Mouse (Mus musculus) T-helper 17 cell (primary cell): ENCODE results near the gene R3hdm2.

Experiments
- in situ Hi-C, 2 experiments: fragments of 300-600 bp; cut with MboI, MseI; formaldehyde crosslinking; loops; 1 replicate in 1 of 2; 2 replicates in 1 of 2; pipeline ENCODE4 v1.15.1; 2025; ENCODE audit warnings: high pct_unique_total_duplicates in 2 of 2

The R3hdm2 gene

GRCm38 (mm10) chr10:127352187-127352586, 27.9 kb upstream of the R3hdm2 start:
- in situ Hi-C loops = loop anchor here in 1 of 2 experiments (5.0 kb wide), 1 partner anchor 65 kb away; no protein-coding TSS in a partner anchor

- in situ Hi-C loops = loop anchor here in 1 of 2 experiments (5.0 kb wide), 1 partner anchor 65 kb away; no protein-coding TSS in a partner anchor
Observed at GRCm38 (mm10) chr10:127352766-127353165, 27.4 kb upstream of the R3hdm2 start.

GRCm38 (mm10) chr10:127353909-127354895, 25.9 kb upstream of the R3hdm2 start, which contains the start of gene Inhbe:
Gene Inhbe (minus strand): TSS chr10:127354411.
- in situ Hi-C loops = loop anchor here in 1 of 2 experiments (5.0 kb wide), 1 partner anchor 63 kb away; no protein-coding TSS in a partner anchor

- in situ Hi-C loops = no loop called here
Observed at GRCm38 (mm10) chr10:127355336-127355735, 24.8 kb upstream of the R3hdm2 start.

- in situ Hi-C loops = no loop called here
Observed at GRCm38 (mm10) chr10:127360714-127361113, 19.4 kb upstream of the R3hdm2 start.

- in situ Hi-C loops = no loop called here
Observed at GRCm38 (mm10) chr10:127367116-127367515, 13.0 kb upstream of the R3hdm2 start.

- in situ Hi-C loops = no loop called here
Observed at GRCm38 (mm10) chr10:127368273-127368672, 11.9 kb upstream of the R3hdm2 start.

GRCm38 (mm10) chr10:127369834-127370820, 10.0 kb upstream of the R3hdm2 start, which contains the start of gene Inhbc:
Gene Inhbc (minus strand): TSS chr10:127370431.
- in situ Hi-C loops = no loop called here

GRCm38 (mm10) chr10:127371023-127371422, 9.1 kb upstream of the R3hdm2 start:
- in situ Hi-C loops = no loop called here

GRCm38 (mm10) chr10:127377700-127378099, 2.4 kb upstream of the R3hdm2 start:
- in situ Hi-C loops = no loop called here

GRCm38 (mm10) chr10:127379654-127380053, 473 bp upstream of the R3hdm2 start:
- in situ Hi-C loops = no loop called here

GRCm38 (mm10) chr10:127380767-127381742, 928 bp downstream of the R3hdm2 start:
- in situ Hi-C loops = no loop called here

GRCm38 (mm10) chr10:127381743-127382134, 1.6 kb downstream of the R3hdm2 start:
- in situ Hi-C loops = no loop called here

- in situ Hi-C loops = loop anchor here in 1 of 2 experiments (10.0 kb wide), 1 partner anchor 767 kb away; no protein-coding TSS in a partner anchor
Observed at GRCm38 (mm10) chr10:127391774-127392173, 11.6 kb downstream of the R3hdm2 start.

GRCm38 (mm10) chr10:127404701-127405100, 24.6 kb downstream of the R3hdm2 start:
- in situ Hi-C loops = no loop called here

GRCm38 (mm10) chr10:127407391-127407790, 27.3 kb downstream of the R3hdm2 start:
- in situ Hi-C loops = no loop called here

GRCm38 (mm10) chr10:127412101-127412500, 32.0 kb downstream of the R3hdm2 start:
- in situ Hi-C loops = no loop called here

- in situ Hi-C loops = no loop called here
Observed at GRCm38 (mm10) chr10:127412776-127413175, 32.6 kb downstream of the R3hdm2 start.

GRCm38 (mm10) chr10:127413585-127413984, 33.5 kb downstream of the R3hdm2 start:
- in situ Hi-C loops = no loop called here

GRCm38 (mm10) chr10:127414141-127414540, 34.0 kb downstream of the R3hdm2 start:
- in situ Hi-C loops = no loop called here
